Mouse (Mus musculus) cortical plate, adult 2 months (tissue): ENCODE data around the gene Vmn2r31. TPM values are rescaled to one million over a fixed set of nuclear protein-coding genes. Genes with fewer than 3 reads are reported as not detected.
"Not testable (repeated sequence)": the region's sequence is repeated elsewhere in the genome, so short reads cannot be mapped to it uniquely, and the experiment has no call there.

Experiments used
- H3K27ac ChIP-seq: fragments of 200-500 bp; 2 replicates; pipeline ENCODE4 v1.5.1; 2012; ENCODE audit warnings: low read length, control low read depth, inconsistent platforms; ENCODE audit not compliant: insufficient read depth
- H3K4me1 ChIP-seq: fragments of 200-500 bp; 2 replicates; pipeline ENCODE4 v1.6.1; 2011; ENCODE audit warnings: low read length; ENCODE audit not compliant: control insufficient read depth, insufficient read depth
- H3K4me3 ChIP-seq: fragments of 200-500 bp; 2 replicates; pipeline ENCODE4 v1.5.1; 2011; ENCODE audit warnings: mild to moderate bottlenecking, low read length, control low read depth; ENCODE audit not compliant: insufficient read depth
- polyA plus RNA-seq: library from polyadenylated mRNA; depleted of rRNA; stranded (reverse); fragments of >200 nt; gene quantifications from 2 replicates; pipeline ENCODE4 v1.2.3, GENCODE M21; 2012; rRNA removed

The Vmn2r31 gene
- not detected in 2 replicates for polyA plus RNA-seq

GRCm38 (mm10) chr7:7399603-7400002, at the start of gene Vmn2r31:
Vmn2r31 (minus strand) TSS chr7:7399703.
- not testable (repeated sequence) for H3K27ac ChIP-seq, H3K4me1 ChIP-seq, H3K4me3 ChIP-seq

- not testable (repeated sequence) for H3K27ac ChIP-seq, H3K4me3 ChIP-seq, H3K4me1 ChIP-seq
Observed at GRCm38 (mm10) chr7:7374431-7374830, 25.1 kb downstream of the Vmn2r31 start, which contains the start of gene Gm45783. Gm45783 (minus strand) TSS chr7:7374573.

GRCm38 (mm10) chr7:7337509-7337908, 62.0 kb downstream of the Vmn2r31 start, which contains the start of gene Vmn2r30:
Vmn2r30 (minus strand) TSS chr7:7337609.
- not testable (repeated sequence) for H3K27ac ChIP-seq, H3K4me1 ChIP-seq, H3K4me3 ChIP-seq

Other genes starting within 250 kb of the Vmn2r31 start
- gene Zfp418, start 228.4 kb downstream of the Vmn2r31 start, polyA plus RNA-seq = 2.7 and 2.8 TPM in 2 replicates
- 16.3 and 17.6 TPM in 2 replicates for gene Zfp772, start 189.7 kb downstream of the Vmn2r31 start, polyA plus RNA-seq
- gene Vmn2r29, start 152.4 kb downstream of the Vmn2r31 start, polyA plus RNA-seq = 3.9 and 4.7 TPM in 2 replicates
- 8.3 and 9.2 TPM in 2 replicates for gene Gm45844, start 121.4 kb downstream of the Vmn2r31 start, polyA plus RNA-seq
- 94.9 and 96.7 TPM in 2 replicates for gene Clcn4, start 98.9 kb downstream of the Vmn2r31 start, polyA plus RNA-seq
- gene Vmn2r30, start 62.1 kb downstream of the Vmn2r31 start, polyA plus RNA-seq = 0.02 TPM in 1 of 2 replicates, not detected in the other
- gene Gm45783, start 25.1 kb downstream of the Vmn2r31 start, polyA plus RNA-seq = 0.17 TPM in 1 of 2 replicates, not detected in the other
- not detected in 2 replicates for gene Vmn2r32, start 80.3 kb upstream of the Vmn2r31 start, polyA plus RNA-seq
- gene Vmn2r33, start 167.1 kb upstream of the Vmn2r31 start, polyA plus RNA-seq = not detected in 2 replicates